Mouse (Mus musculus): ENCODE measurements at regions not wholly inside any gene's neighbourhood (a gene's known extent, or its start where the extent isn't known, plus 50 kb on each side); places are given as distances from the start of the nearest gene placed in this dataset.

DNA sequence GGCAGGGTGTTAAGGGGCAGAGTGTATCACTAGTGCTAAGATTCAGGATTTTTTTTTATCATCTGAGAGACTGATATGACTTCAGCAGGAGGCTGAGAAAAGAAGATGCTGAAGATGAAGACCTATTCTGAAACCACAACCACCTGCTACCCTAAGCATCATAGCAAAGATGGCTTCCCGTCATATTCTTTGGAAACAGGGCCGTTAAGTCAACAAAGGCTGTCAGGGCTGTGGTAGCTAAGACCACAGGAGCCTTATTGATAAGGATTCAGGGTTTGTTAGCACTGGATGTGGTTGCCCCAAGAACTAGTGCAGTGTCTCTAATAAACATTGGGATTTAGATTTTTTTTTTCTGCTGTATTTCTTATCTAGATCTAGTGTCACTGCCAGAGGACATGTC is 56.7 kb upstream of the Rasgrp1 start:
- ATAC-seq (ENCODE audit: poor library complexity, severe bottlenecking): no peak

DNA sequence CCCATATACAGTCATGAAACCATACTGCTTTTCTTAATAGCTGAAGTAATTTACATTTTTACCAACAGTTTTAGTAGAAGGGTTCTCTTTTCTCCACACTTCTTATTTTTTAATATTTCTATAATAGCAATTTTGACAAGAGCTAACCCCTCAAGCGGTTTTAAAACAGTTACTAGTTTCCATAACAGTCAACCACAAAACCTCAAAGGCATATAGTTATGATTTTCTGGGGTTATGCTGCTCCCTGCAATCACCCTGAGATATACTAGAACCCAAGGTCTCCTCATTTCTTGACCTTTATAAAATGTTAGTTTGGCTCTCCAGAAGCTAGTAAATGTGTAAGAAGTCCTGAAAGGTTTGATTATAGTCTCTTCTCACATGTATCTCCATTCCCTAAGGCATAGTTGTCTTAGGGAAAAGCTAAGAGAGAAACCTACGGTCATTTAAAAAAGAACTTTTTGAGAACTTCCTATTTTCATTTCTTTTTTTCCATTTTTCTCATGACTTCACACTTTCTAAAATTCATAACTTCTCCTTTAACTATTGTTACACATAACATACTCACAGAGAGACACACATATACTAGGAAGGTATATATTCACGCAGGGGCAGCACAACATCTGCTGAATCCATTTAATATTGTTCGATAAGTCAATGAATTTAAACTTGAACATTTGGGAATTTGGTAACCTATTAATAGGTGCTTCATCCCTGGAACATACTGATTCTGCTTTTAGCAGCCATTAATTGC is 60.8 kb upstream of the Rasgrp1 start:
- peak; percentile 59 for ATAC-seq (ENCODE audit: poor library complexity, severe bottlenecking)

DNA sequence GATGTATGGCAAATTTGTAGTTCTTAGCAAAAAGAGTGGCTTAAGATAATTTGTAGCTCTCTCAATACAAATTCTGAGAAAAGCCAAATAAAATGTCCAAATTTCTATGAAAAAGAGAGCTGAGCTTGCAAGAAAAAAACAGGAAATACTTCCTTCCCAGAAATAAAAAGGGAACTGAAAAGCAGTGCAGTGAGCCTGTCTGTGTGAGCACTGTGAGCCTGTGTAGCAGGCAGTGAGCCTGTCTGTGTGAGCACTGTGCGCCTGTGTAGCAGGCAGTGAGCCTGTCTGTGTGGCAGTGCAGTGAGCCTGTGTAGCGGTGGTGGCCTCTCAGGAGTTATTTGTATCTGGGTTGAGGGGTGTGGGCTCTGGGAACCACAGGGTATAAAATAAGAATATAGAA is 62.7 kb upstream of the Rasgrp1 start:
- ATAC-seq (ENCODE audit: poor library complexity, severe bottlenecking): peak; percentile 85

GRCm38 (mm10) chr2:117408241-117408640 is 65.4 kb upstream of the Rasgrp1 start:
- no peak for ATAC-seq (ENCODE audit: poor library complexity, severe bottlenecking)

GRCm38 (mm10) chr2:117412045-117412606 is 69.3 kb upstream of the Rasgrp1 start:
- no peak for ATAC-seq (ENCODE audit: poor library complexity, severe bottlenecking)

- ATAC-seq (ENCODE audit: poor library complexity, severe bottlenecking): peak; percentile 16; the same call in 1 of the 2 replicates
These were observed 74.6 kb upstream of the Rasgrp1 start for GRCm38 (mm10) chr2:117417229-117417970.

DNA sequence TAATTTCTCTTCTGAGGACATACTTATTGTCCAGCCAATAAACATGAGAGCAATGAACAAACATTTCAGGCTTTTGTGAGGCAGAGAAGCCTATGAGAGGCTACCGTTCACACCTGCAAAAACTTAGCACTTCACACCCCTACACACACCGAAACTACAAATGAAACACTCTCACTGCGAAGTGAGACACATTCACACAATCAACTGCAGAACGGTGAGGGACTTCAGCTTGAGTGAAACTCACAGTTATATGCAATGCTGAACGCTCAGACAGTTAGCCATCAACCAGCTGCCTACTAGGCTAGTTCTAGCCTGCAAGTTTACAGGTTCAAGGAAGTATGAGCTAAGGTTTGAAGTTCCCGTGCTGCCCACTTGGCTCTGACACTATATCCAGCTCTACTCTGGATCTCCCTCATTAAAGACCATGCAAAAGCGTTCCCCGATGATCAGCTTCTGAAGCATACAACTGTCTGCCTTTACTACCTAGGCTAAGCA is 75.4 kb upstream of the Rasgrp1 start:
- no peak for ATAC-seq (ENCODE audit: poor library complexity, severe bottlenecking)

GRCm38 (mm10) chr2:117418711-117419110 is 75.9 kb upstream of the Rasgrp1 start:
- ATAC-seq (ENCODE audit: poor library complexity, severe bottlenecking): peak; percentile 50

- ATAC-seq (ENCODE audit: poor library complexity, severe bottlenecking): no peak
These were observed 78.6 kb upstream of the Rasgrp1 start for GRCm38 (mm10) chr2:117421376-117421775.

GRCm38 (mm10) chr2:117422756-117423155 is 80.0 kb upstream of the Rasgrp1 start:
- no peak for ATAC-seq (ENCODE audit: poor library complexity, severe bottlenecking)

GRCm38 (mm10) chr2:117429205-117429604 is 86.4 kb upstream of the Rasgrp1 start:
- ATAC-seq (ENCODE audit: poor library complexity, severe bottlenecking): no peak

GRCm38 (mm10) chr2:117432010-117432409 is 89.2 kb upstream of the Rasgrp1 start:
- peak; percentile 43; the same call in 1 of the 2 replicates for ATAC-seq (ENCODE audit: poor library complexity, severe bottlenecking)

DNA sequence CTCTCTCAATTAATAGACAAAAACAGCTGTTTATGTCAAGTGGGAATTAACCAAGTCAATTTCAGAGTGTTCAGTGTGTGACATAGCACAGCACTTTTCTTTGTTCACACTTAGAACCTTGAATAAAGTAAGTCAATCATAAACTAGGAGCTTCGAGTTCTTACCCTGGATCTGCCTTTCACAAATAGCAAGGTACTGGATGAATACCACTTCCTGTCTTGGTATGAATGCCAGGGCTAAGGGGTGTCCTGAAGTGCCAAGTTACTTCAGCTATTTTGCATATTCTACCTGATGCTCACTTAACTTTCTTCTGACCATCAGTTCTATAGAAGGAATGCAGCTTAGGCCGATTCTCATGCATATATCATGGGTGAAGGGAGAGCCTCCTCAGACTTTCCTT is 90.1 kb upstream of the Rasgrp1 start:
- no peak for ATAC-seq (ENCODE audit: poor library complexity, severe bottlenecking)

DNA sequence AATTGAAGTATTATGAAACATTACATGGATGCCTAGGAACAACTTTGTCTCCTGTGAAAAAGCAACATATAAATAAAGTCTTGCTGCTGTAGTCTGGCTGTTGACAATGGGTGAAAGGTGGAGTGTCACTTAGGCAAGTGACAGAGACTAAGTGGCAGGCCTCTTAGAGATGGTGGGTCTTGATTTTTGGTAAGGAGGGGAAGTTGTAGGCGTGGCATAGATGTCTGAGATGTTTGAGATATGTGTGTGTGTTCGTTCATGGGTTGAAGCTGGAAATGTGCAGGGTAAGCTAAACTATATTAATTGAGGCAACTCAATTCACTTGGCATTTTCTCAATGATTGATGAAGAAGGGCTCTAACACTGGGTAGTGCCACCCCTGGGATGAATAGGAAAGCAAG is 90.7 kb upstream of the Rasgrp1 start:
- ATAC-seq (ENCODE audit: poor library complexity, severe bottlenecking): no peak

GRCm38 (mm10) chr2:117438079-117438478 is 95.3 kb upstream of the Rasgrp1 start:
- ATAC-seq (ENCODE audit: poor library complexity, severe bottlenecking): no peak

DNA sequence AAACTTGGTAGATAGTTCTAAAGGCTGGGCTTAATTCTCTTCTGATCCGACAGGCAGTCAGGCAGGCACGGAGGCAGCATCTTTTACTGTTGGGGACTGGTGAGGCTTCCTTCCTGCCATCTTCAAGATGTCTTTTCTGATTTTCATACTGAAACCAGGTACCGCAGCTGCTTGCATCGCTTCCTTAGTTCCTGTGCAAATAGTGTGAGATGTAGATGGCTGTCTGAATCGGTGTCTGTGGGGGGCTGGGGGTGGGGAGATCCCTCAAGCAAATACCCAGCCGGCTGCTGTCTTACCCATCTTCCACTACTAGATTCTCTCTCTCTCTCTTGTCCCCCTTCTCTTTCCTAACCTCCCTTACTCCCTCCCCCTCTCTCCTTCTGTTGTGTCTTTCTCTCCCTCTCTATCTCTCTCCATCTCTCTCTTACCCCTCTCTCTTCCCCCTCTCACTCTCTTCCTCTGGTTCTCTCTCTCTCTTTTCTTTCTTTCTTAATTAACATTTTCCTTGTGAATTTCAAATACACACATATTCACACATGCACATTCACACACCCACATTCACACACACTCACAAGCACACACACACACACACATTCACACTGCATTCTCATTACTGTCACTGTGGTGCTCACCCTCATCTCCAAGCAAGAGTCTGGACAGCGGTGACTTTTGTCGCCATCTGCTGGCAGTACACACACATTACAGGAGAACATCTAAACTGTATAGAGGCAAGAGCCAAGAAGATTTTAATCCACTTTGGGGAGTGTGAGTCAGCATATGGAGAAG is 96.0 kb upstream of the Rasgrp1 start:
- ATAC-seq (ENCODE audit: poor library complexity, severe bottlenecking): peak; percentile 87

GRCm38 (mm10) chr2:117439372-117440183 is 96.8 kb upstream of the Rasgrp1 start:
- peak; percentile 15 for ATAC-seq (ENCODE audit: poor library complexity, severe bottlenecking)

- ATAC-seq (ENCODE audit: poor library complexity, severe bottlenecking): 0 out of 2 replicates have a peak, but pooled peaks have one; percentile 22
These were observed 98.0 kb upstream of the Rasgrp1 start for GRCm38 (mm10) chr2:117440801-117441281.

GRCm38 (mm10) chr2:117442862-117443261 is 100.1 kb upstream of the Rasgrp1 start:
- no peak for ATAC-seq (ENCODE audit: poor library complexity, severe bottlenecking)

- peak; percentile 53 for ATAC-seq (ENCODE audit: poor library complexity, severe bottlenecking)
These were observed 101.9 kb upstream of the Rasgrp1 start for GRCm38 (mm10) chr2:117444671-117445070.

Data from megakaryocyte, adult 5-6 weeks (primary cell).